Mouse (Mus musculus) right cerebral cortex, adult 18-20 months (tissue): ENCODE data around the gene Zfp991.
"Not testable (repeated sequence)": the region's sequence is repeated elsewhere in the genome, so short reads cannot be mapped to it uniquely, and the experiment has no call there.

Experiments used
- DNase-seq: peaks from one replicate; pipeline ENCODE4 v3.0.0; 2022; ENCODE audit warnings: mixed read lengths

Gene Zfp991

DNA sequence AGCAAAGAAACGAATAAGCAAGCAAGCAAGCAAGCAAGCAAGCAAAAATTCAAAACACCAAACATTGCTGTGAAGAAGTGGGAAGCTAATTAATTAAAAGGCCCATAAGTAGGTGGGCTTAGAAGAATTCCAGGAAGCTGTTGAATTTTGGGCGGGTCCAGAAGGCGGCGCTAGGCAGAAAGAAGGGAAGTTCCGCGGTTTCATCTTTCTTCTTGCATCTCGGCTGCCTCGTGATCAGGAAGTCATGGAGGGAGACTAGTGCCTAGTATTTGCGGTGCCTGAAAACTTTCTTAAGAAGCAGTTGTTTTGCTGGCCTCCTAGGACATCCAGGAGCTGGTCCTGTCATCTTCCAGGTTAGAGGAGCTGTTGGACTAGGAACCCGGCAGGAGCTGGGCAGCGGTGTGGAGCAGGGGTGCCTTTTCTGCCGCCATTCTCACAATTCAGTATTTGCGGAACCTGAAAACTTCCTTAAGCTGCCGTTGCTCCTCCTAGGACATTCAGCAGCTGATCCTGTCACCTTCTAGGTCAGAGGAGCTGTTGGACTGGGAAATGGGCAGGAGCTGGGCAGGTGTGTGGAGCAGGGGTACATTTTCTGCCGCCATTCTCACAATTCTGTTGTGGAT lies at the start of gene Zfp991:
Gene Zfp991, plus strand, starts transcription at position 202 of the 623 bp plus-strand sequence.
- DNase-seq: not testable (repeated sequence)

DNA sequence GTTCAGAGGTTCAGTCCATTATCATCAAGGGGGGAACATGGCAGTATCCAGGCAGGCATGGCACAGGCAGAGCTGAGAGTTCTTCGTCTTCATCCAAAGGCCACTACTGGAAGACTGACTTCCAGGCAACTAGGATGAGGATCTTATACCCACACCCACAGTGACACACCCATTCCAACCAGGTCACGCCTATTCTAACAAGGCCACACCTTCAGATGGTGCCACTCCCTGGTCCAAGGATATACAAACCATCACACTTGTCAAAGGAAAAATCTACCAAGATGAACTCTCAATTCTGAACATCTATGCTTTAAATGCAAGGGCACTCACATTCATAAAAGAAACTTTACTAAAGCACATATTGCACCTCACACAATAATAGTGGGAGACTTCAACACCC lies 36.2 kb upstream of the Zfp991 start:
- DNase-seq: not testable (repeated sequence)

DNA sequence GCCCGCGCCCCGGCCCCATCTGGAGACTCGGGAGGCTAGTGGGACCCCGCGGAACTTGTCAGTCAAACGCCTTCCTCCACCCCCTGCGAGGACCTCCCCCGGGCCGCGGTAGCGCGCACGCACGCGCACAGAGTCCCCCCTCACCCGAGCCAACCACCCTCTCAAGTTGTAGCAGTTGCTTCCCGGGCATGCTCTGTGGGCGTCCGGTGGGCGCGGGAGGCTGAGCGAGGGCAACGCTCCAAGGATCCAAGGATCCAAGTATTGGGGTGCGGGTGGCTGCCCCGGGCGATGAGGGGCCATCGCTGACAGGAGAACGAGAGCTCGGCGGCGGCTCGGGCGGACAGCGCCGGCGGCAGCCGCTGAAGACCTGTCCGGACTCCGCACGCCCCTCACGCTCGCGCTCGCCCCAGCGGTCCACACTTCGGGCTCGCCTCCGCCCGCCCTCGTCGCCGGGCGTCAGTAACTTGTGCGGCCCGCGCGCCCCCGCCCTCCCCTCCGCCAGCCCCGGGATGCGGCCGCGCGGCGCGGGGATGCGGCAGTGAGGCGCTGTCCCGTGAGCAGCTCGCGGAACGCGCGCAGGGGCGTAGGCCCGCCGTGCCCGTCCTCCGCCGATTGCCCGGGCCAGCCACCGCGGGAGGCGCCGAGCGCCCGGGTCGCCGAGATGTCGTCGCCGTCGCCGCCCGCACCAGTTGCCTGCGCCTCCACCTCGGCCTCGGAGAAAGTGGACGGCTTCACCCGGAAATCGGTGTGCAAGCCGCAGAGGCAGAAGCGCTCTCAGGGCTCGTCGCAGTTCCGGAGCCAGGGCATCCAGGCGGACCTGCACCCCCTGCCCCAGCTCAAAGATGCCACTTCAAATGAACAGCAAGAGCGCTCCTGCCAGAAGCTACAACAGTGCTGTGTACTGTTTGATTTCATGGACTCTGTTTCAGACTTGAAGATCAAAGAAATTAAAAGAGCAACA lies 29.9 kb upstream of the Zfp991 start:
- not testable (repeated sequence) for DNase-seq

DNA sequence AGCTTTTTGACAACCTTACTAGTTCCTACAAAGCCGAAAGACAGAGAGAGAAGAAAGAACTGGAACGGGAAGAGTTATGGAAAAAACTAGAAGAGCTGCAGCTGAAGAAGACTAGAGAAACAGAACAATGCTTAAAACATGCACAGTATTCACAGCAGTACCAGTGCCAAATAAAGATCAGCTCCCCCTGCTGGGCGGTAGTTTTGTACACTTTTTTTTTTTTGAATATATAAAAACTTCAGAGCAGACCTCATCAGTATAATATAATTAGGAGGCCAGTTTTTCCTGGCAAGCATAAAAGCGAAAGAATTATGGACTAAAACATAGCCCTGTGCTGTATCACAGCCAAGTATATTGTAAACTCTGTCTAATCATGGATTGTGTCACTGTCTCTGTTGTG lies 28.0 kb upstream of the Zfp991 start:
- not testable (repeated sequence) for DNase-seq

DNA sequence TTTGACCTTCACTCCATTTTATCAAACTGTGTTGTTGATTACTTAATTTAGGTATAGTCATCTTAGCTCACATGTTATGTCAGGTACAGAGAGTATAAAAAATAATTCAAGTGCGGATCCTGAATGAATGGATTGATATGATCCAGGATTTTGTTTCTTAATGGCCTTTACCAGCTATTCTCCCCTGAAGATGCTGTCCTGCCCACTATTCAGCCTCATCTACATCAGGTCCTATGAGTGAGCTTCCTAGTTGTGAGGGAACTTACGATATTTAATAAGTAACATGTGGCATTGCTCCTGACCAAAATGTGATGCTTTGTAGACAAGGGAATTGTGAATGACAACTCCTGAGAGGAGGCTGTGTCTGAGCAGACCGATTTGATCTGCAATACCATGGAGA lies 14.0 kb upstream of the Zfp991 start:
- not testable (repeated sequence) for DNase-seq

DNA sequence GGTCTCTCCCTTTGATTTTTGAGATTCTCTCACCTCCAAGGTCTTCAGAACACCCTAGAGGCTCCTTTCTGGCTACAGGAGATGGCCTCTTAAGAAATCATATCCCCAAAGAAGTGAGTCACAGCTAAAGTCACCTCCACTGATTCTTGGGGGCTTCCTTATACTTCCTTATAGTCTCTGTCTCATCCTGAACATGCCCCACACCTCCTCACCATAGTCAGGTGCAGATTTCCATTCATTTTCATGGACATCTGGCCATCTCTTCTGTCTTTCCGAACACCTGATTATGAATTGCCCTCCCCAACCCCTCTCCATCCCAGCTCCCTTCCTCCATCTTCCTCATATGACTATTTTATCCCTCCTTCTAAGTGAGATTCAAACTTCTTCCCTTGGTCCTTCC lies 9.6 kb upstream of the Zfp991 start:
- not testable (repeated sequence) for DNase-seq

DNA sequence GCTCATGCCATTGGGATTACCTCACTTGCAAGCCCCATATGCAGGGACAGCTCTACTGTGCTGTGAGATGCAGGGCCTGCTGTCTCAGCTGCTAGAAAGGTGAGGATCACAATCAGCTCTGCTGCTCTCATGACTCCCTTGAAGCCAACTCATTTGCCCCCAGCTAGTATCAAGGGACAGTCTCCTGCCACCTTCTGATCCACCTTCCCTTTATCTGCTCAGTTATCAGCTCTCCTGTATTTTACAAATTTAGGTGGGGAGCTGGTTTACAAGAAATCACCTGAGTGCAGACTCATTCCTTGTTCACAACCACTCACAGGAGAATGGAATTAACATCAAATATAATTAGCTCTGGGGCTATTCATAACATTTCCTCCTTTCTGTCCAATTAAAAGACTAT lies 8.0 kb upstream of the Zfp991 start:
- not testable (repeated sequence) for DNase-seq

DNA sequence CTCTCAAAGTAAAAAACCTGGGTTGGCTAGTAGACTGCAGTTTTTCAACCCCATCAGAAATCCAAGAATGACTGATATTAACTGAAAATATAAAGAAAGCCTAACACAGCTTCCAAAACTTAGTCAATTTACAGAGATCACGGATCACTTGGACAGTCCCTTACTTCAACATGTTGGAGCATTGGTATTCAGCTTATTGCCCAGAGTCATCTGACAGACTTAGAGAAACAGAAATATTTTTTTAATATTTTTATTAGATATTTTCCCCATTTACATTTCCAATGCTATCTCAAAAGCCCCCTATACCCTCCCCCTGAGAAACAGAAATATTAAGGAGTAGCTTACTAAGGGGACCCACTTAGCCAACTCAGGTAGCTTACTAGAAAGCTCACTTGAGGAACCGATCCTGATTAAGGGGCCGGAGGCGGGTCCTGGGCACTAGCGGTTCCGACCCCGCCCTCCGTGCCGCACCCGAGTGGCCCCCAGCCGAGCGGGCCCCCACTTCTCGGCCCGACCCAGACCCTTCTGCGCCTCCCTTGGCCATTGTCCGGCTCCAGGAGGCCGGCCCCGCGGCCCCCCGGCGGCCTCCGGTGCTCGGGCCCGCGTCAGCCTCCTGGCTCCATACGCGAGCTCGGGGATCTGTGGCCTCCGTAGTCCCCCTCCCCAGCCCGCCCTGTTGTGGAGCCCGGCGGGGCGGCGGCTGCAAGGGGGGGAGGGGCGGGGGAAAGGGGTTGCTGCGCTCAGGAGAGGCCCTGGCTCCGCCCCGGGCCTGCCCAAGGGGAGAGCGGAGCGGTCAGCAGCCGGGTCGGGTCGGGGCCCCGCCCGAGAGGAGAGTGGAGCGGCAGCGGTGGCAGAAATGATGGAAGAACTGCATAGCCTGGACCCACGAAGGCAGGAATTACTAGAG lies 7.2 kb upstream of the Zfp991 start:
- DNase-seq: not testable (repeated sequence)

DNA sequence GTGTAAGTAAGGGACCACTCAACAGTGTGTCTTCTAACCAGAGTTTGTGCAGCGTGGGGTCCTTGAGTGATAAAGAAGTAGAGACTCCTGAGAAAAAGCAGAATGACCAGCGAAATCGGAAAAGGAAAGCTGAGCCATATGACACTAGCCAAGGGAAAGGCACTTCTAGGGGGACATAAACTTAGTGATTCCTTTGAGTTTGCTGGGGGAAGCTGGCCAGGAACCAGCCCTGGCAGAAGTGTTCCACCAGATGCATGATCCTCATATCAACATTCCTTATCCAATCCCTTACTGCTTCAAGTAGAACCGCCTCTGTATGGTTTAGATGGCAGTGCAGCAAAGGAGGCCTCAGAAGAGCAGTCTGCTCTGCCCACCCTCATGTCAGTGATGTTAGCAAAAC lies 6.5 kb upstream of the Zfp991 start:
- not testable (repeated sequence) for DNase-seq

DNA sequence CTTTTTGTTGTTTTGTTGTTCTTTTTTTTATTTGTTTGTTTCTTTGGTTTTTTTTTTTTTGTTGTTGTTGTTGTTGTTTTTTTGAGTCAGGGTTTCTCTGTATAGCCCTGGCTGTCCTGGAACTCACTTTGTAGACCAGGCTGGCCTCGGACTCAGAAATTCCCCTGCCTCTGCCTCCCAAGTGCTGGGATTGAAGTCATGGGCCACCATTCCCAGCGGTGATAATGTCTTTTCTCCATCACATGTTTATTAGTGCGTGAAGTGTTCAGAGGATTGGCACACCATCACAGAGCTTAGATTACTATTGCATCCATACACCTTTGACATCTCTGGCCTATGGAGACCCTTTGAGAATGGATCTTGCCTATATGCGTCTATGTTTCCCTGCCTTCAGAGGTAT lies 6.0 kb upstream of the Zfp991 start:
- not testable (repeated sequence) for DNase-seq

DNA sequence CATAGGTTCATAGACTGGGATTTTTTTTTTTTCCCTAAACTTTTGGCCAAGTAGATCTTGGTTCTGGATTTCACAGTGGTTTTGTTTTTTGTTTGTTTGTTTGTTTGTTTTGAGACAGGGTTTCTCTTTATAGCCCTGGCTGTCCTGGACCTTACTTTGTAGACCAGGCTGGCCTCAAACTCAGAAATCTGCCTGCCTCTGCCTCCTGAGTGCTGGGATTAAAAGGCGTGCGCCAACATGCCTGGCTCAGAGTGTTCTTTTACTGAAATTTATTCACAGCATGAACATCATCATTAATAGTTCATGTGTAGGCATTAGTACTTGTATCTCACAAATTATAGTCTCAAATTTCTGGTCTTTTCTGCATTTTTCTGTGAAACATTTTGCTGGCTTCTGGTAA lies 5.4 kb upstream of the Zfp991 start:
- DNase-seq: not testable (repeated sequence)

DNA sequence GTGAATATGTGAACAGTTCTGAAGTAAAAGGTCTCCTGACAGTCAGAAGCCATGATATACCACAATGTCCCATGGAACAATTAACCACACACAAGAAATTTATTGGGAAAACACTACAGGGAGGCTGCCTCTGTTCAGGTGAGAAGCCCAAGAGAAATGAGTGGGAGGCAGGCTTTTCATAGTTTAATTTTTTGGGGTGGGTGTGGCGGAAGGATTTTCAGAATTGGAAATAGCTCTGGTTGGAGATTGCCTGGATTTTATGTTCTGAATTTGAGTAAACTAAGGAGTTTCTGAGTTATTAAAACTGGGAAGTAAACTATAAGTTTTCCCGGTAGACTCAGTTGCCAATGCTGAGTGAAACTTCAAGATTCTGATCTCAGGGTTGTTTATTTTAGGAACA lies 4.7 kb upstream of the Zfp991 start:
- DNase-seq: not testable (repeated sequence)

DNA sequence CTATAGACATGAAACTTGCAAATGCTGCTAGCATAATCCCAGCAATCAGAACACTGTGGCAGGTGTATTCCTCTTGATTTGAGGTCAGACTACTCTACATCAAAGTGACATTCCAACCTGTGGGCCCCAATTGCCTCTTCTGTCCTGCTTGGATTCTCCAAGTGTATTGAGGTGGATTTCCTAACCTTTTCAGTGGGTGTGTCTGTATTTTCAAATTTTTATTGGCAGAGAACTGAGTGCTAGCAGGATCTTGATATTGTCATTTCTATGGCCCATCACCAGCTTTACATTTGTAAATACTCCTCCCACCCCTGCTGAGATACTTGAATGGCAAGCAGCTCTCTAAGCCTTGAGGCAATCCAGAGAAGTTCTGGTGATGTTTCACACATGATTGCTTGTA lies 3.7 kb upstream of the Zfp991 start:
- not testable (repeated sequence) for DNase-seq

DNA sequence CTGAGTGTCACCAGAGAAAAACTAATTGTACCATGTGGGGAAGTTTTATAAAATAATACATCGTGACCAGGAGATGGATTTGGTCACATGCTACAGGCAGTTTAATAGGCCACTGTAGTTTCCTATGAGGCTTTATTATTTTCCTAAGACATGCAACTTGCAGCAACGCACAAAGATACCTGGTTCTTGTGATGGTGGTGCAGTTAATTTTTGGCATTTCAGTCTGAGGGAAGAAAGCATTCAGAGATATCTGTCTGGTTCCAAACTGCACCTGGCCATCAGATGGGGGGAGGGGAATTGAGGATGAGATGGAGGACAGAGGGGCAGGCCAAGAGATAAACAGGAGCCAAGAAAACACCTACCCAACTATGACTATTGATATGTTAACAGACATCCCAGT lies 1.8 kb downstream of the Zfp991 start:
- not testable (repeated sequence) for DNase-seq

DNA sequence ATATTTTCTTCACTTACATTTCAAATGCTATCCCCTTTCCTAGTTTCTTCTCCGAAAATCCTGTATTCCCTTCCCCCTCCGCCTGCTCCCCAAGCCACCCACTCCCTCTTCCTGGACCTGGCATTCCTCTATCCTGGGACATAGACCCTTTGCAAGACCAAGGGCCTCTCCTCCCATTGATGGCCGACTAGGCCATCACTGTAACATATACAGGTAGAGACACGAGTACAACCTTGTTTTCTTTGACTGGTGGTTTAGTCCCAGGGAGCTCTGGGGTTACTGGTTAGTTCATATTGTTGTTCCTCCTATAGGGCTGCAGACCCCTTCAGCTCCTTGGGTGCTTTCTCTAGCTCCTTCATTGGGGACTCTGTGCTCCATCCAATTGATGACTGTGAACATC lies 9.9 kb downstream of the Zfp991 start:
- DNase-seq: not testable (repeated sequence)

DNA sequence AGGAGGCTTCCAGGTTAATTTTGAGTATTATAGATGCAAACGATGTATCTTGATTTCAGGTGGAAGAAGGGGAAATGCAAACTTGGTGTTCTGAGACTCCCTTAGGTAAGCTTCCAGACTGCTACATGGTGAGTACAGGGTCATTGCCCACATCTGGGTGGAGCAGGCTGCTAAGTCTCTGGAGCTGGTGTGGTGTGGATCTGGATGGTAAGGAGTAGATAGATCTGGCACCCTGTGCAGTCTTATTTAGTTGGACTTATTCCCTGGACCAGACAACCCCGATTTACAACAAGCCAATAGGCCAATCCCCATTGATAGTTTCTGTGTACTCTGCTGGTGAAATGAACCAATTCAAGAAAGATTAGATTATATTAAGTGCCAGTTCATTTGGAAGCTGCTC lies 33.4 kb downstream of the Zfp991 start:
- DNase-seq: not testable (repeated sequence)

DNA sequence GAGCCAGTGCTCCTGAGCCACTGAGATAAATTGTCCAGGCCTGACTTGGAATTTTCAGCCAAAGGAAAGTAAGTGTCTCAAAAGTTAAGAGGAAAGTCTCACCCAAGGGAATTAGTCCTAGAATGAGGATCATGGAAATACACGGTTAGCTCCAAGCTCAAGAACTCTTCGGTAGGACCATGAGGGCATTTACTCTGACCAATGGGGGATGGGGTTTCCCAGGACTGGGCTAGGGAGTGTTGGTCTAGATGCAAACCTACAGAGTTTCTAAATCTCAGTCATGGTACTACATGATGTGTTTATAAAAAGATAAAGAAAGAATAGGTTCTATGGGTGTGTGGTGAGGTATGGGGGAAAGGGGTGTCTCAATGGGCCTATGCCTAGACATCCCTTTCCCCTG lies 38.7 kb downstream of the Zfp991 start:
- not testable (repeated sequence) for DNase-seq

DNA sequence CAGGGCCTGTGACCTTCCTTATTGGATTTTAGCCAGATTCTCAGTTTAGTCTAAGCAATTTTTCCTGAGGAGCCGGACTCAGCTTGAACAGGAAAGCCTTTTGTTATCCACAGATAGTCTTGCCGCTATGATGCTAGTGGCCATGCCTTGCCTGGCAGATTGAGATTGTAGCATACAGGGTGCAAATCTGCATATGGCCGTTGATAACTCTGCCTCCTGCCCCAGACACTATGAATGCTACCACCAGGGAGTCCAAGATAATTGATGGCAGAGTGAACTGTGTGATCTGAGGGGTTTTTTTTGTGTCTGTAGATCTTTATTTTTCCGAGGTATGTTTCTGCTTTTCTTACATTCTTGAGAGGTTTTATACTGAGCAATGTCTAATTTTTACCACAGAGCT lies 39.7 kb downstream of the Zfp991 start:
- DNase-seq: not testable (repeated sequence)

DNA sequence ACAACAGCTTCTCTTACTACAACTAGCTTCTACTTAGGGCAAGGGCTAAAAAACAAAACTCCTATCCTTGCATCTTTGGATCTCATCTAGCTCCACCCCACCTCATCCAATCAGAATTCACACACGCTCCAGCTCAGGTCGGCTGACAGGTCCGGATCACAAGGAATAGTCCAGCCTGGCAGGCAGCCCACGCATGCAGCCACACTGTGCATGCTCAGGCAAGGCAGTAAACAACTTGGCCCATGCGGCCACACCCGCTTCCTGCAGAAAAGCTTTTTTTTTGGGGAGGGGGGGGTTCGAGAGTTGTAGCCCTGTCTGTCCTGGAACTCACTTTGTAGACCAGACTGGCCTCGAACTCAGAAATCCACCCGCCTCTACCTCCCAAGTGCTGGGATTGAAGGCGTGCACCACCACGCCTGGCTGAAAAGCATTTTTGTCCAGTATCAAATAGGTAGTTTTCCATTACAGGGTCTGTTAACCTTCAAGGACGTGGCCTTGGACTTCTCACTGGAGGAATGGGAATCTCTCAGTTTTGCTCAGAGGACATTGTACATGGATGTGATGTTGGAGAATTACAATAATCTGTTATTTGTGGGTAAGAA lies 44.5 kb downstream of the Zfp991 start:
- not testable (repeated sequence) for DNase-seq

DNA sequence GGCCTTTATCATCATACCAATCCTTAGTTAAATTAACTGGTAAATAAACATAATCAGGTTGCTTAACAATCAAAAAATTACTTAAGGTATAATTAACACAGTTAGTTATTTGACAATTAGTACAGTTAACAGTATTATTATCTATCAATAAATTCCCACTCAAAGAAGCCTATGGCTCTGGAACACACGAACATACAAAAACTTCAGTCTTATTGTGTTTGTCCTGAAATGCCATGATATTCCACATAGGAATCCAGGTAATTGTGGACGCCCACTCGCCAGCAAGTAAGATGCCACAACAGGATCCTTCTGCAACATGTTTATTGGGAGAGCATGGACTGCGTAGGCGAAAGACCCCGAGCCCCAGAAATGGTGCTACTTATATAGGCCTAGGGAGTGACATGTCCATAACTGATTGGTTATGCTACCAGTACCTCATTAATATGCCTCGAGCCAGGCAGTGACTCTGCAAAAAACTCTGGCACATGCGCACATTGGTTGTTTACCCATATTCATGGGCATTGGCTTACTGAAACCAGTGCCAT lies 49.4 kb downstream of the Zfp991 start:
- DNase-seq: not testable (repeated sequence)

DNA sequence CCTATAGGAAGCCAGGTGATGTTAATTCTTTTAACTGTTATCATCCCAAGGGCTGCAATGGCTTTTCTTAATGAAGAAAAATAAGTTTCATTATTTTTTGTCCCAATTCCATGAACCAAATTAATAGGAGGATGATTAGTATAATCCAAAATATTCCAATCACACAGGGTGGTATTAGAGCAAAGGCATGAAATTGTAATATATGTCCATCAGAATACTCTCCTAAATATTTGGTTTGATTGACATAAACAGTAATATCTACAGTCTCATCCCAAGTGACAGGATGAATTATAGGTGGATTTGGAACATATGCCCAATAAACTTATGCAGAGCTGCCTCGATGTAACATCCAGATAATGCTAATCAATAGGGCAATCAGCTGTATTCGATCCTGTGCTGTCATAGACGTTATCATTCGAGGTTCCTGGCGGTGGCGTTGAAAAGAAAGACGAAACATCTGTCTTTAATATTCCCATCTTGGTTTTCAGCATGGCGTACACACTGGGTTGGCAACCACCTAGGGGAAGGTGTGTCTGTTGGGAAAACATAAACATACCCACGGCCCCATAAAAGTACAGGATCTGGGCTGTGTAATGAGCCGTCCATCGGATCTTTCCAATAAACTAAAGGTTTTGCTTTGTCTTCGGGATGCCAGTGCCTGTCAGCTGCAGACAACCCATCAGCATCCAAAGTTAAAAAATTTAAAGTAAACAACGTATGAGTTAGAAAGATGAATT lies 50.3 kb downstream of the Zfp991 start:
- not testable (repeated sequence) for DNase-seq
